Mouse (Mus musculus) forebrain, embryonic 15.5 days (tissue): ENCODE data around the gene Foxk1. TPM values are rescaled to one million over a fixed set of nuclear protein-coding genes. Genes with fewer than 3 reads are reported as not detected.

Experiments used
- ATAC-seq: fragments of 200-750 bp; cut with Nextera tagmentation; replicated peaks from 2 replicates; pipeline ENCODE4 v1.8.0; 2017; ENCODE audit warnings: mild to moderate bottlenecking, moderate TSS enrichment, moderate library complexity
- H3K27ac ChIP-seq: fragments of 300-500 bp; sonication (generic); replicated peaks from 2 replicates; pipeline ENCODE4 v1.5.1; 2015; ENCODE audit warnings: mild to moderate bottlenecking, inconsistent platforms
- H3K27me3 ChIP-seq: fragments of 300-500 bp; sonication (generic); 2 replicates; pipeline ENCODE4 v1.6.1; 2015; ENCODE audit warnings: inconsistent platforms
- H3K36me3 ChIP-seq: fragments of 300-500 bp; sonication (generic); 2 replicates; pipeline ENCODE4 v1.6.1; 2015; ENCODE audit warnings: mild to moderate bottlenecking, inconsistent platforms
- H3K4me1 ChIP-seq: fragments of 300-500 bp; sonication (generic); 2 replicates; pipeline ENCODE4 v1.6.1; 2015; ENCODE audit warnings: inconsistent platforms
- H3K4me2 ChIP-seq: fragments of 300-500 bp; sonication (generic); replicated peaks from 2 replicates; pipeline ENCODE4 v1.6.1; 2015; ENCODE audit warnings: mild to moderate bottlenecking, inconsistent platforms
- H3K4me3 ChIP-seq: fragments of 300-500 bp; sonication (generic); 2 replicates; pipeline ENCODE4 v1.5.1; 2015; ENCODE audit warnings: mild to moderate bottlenecking, inconsistent platforms
- H3K9ac ChIP-seq: fragments of 300-500 bp; sonication (generic); replicated peaks from 2 replicates; pipeline ENCODE4 v1.6.1; 2015; ENCODE audit warnings: mild to moderate bottlenecking, inconsistent platforms
- H3K9me3 ChIP-seq: fragments of 300-500 bp; sonication (generic); 2 replicates; pipeline ENCODE4 v1.6.1; 2016; ENCODE audit warnings: inconsistent platforms
- WGBS: fragments of 180-500 bp; shearing (Covaris S2); methylation state at CpG from one replicate; pipeline ENCODE4 v1.1.7; 2015; ENCODE audit warnings: mixed read lengths; 5-methylcytosine and 5-hydroxymethylcytosine counted together
- polyA plus RNA-seq: library from polyadenylated mRNA; unstranded; fragments of >200 nt; fragmentation: Nextera tagmentation; extraction: Ambion mirVana; gene quantifications from 2 replicates; pipeline ENCODE4 v1.2.1, GENCODE M21; 2015

The Foxk1 gene
- polyA plus RNA-seq, 1 experiment from 2014 or later = 3.9 TPM

DNA sequence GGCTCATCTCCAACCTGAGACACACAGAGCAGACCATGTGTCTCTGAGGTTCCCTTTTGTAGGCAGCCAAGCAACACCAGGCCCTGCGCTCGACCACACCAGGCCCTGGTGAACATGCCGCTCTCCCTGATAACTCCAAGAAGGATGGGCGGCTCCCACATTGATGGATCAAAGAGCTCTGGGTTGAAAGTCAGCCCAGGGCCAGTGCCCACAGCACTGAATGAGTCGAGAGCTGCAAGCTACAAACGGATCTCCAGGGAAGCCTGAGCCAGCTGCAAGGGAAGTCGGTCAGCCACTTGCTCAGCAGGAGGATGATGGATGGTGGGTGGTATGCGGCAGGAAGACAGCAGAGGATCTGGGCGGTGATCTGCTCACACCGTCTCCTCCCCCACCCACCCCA lies 56.0 kb downstream of the Foxk1 start:
- H3K27me3 ChIP-seq = no peaks in the 10 kb centered on the region
- H3K4me2 ChIP-seq = no peak overlapping the region
- H3K27ac ChIP-seq = no peak overlapping the region
- peaks cover 54% of the 10 kb centered on the region for H3K36me3 ChIP-seq
- 84% methylated on average over 10 of the region's 10 CpGs for WGBS
- H3K9me3 ChIP-seq = no peaks in the 10 kb centered on the region
- ATAC-seq = no peak
- no peak overlapping the region for H3K9ac ChIP-seq
- no peaks in the 10 kb centered on the region for H3K4me1 ChIP-seq
- H3K4me3 ChIP-seq = no peak overlapping the region

DNA sequence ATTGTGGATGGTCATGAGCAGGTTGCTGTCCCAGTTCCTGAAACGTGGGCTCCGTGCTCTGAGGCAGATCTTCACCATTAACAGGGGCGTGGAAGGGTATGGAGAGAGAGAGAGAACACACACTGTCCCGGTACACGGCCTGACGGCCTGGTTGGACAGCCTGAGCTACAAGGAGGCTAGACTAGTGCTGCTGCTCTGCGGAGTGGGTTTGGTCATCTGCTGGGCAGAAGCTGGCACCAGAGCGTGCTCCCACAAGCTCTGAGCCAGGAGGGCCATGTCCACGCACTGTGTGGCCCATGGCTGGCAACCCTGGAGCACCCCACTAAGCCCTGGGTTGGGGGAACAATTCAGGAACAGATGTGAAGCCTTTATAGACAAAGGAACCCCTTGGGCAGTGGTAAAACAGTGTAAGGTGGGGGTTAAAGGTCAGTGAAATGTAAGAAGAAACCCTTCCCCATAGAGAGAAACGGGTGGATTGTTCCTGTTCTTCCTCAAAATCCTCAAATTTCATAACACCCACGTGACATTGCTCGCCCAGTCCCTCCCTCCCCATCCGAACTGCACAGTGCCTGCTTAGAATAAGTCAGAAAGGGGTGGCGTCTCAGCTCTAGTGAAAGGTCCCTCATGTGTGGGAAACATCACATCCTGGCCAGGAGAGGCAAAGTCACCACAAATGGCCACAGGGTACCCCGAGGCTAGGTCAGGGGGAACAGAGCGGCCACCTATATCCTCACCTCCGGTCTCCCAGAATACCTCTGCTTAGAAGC lies 57.7 kb downstream of the Foxk1 start:
- Histone ChIP-seq H3K9ac (no peak overlapping the region), H3K4me2 (no peak overlapping the region), H3K4me1 (peaks cover 6% of the 10 kb centered on the region), H3K27me3 (no peaks in the 10 kb centered on the region), H3K27ac (no peak overlapping the region), H3K9me3 (no peaks in the 10 kb centered on the region), H3K4me3 (no peak overlapping the region), H3K36me3 (peaks cover 43% of the 10 kb centered on the region)
- 92% methylated on average over 17 of the region's 17 CpGs for WGBS
- no peak for ATAC-seq

DNA sequence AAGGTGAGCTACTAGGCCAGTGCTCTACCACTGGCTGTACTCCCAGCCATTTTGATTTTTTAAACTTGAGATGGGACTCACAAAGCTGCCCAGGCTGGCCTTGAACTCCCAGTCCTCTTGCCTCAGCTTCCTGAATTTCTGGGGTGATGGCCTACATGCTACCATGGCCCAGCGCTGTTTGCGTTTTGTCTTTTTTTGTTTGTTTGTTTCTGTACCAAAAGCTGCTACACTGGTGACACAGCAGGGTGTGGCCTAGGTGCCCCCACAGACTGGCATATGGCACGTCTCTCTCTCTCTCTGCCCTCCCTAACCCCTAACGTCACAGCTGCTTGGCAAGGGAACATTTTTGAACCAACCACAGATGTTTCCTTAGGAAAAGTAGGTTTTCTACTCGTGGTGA lies 58.5 kb downstream of the Foxk1 start:
- WGBS = 80% methylated on average over 5 of the region's 5 CpGs
- Histone ChIP-seq H3K27me3 (no peaks in the 10 kb centered on the region), H3K36me3 (peaks cover 35% of the 10 kb centered on the region), H3K9me3 (no peaks in the 10 kb centered on the region), H3K4me3 (no peak overlapping the region), H3K27ac (no peak overlapping the region), H3K4me2 (no peak overlapping the region), H3K9ac (no peak overlapping the region), H3K4me1 (peaks cover 13% of the 10 kb centered on the region)
- no peak for ATAC-seq

DNA sequence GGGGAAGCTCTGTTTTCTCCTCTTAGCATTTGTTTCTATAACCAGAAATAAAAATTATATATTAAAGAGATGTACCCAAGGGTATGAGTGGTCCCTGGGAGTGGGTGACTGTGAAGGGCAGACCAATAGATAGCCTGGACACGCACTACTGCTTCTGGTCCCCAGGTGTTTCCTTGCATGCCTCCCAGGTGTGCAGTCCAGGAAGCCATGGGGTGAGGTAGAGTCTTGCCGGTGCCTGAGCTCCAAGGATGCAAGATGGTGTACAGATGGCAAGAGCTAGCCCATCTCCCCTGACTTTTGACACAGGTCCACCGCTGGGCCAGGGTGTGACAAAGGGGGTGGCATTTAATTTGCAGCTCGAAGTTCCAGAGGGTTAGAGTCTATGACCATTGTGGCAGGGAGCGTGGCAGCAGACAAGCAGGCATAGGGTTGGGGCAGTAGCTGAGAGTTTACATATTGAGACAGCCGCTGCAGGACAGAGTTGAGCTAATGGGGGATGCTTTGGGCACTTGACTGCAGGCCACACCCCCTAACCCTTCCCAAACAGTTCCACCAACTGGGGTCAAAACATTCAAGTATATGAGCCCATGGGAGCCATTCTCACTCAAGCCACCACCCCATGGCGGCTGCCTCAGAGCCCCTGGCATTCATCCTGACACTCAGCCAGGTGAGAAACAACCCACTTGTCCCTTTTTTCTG lies 60.8 kb downstream of the Foxk1 start:
- no peak overlapping the region for H3K9ac ChIP-seq
- no peak overlapping the region for H3K4me3 ChIP-seq
- 97% methylated on average over 7 of the region's 7 CpGs for WGBS
- no peaks in the 10 kb centered on the region for H3K27me3 ChIP-seq
- no peak overlapping the region for H3K4me2 ChIP-seq
- H3K36me3 ChIP-seq = peaks cover 17% of the 10 kb centered on the region
- peaks cover 17% of the 10 kb centered on the region for H3K4me1 ChIP-seq
- H3K9me3 ChIP-seq = no peaks in the 10 kb centered on the region
- H3K27ac ChIP-seq = no peak overlapping the region
- ATAC-seq = no peak

DNA sequence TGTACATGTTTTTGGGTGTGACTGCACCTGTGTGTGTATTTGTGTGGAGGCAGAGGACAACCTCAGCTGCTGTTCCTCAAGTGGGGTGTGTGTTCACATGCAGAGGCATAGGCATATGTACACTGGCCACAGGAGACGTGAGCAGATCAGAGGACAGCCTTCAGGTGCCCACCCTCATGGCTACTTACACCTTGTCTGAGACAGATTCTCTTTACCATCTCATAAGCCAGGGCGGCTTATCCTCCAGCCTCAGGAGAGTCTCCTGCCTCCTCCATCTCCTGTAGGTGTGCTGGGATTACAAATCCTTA lies 61.3 kb downstream of the Foxk1 start:
- H3K4me1 ChIP-seq = peaks cover 17% of the 10 kb centered on the region
- H3K27me3 ChIP-seq = no peaks in the 10 kb centered on the region
- WGBS = 95% methylated on average over 2 of the region's 2 CpGs
- peaks cover 13% of the 10 kb centered on the region; the same call in 1 of the 2 replicates for H3K36me3 ChIP-seq
- no peak overlapping the region for H3K4me3 ChIP-seq
- H3K9me3 ChIP-seq = no peaks in the 10 kb centered on the region
- H3K9ac ChIP-seq = no peak overlapping the region
- H3K4me2 ChIP-seq = no peak overlapping the region
- no peak for ATAC-seq
- peak overlapping the region; percentile 92; the same call in 1 of the 2 replicates for H3K27ac ChIP-seq

DNA sequence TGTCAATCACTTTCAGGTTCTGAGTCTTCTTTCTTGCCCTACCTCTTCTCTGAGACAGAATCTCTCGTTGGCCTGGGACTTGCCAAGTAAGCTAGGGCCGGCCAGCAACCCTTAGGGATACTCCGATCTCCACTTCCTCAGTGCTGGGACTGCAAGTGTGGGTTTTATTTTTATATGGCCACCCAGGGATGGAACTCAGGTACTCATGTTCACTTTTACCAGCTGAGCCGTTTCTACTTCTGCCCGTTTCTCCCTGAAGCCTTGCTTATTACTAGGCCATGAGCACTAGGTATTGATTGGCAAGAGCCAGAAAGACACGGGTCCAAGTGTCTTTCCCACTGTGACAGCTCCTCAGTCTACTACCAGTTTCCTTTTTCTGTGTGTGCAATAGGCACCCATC lies 61.7 kb downstream of the Foxk1 start:
- whole genome bisulfite sequencing = 85% methylated on average over 6 of the region's 6 CpGs
- ATAC-seq = no peak; the same call in 1 of the 2 replicates
- Histone ChIP-seq H3K9ac (peak overlapping the region; percentile 51; the same call in 1 of the 2 replicates), H3K27ac (peak overlapping the region; percentile 92), H3K36me3 (peaks cover 10% of the 10 kb centered on the region; the same call in 1 of the 2 replicates), H3K27me3 (no peaks in the 10 kb centered on the region), H3K9me3 (no peaks in the 10 kb centered on the region), H3K4me2 (peak overlapping the region; percentile 63), H3K4me1 (peaks cover 17% of the 10 kb centered on the region), H3K4me3 (peak overlapping the region; percentile 61)

DNA sequence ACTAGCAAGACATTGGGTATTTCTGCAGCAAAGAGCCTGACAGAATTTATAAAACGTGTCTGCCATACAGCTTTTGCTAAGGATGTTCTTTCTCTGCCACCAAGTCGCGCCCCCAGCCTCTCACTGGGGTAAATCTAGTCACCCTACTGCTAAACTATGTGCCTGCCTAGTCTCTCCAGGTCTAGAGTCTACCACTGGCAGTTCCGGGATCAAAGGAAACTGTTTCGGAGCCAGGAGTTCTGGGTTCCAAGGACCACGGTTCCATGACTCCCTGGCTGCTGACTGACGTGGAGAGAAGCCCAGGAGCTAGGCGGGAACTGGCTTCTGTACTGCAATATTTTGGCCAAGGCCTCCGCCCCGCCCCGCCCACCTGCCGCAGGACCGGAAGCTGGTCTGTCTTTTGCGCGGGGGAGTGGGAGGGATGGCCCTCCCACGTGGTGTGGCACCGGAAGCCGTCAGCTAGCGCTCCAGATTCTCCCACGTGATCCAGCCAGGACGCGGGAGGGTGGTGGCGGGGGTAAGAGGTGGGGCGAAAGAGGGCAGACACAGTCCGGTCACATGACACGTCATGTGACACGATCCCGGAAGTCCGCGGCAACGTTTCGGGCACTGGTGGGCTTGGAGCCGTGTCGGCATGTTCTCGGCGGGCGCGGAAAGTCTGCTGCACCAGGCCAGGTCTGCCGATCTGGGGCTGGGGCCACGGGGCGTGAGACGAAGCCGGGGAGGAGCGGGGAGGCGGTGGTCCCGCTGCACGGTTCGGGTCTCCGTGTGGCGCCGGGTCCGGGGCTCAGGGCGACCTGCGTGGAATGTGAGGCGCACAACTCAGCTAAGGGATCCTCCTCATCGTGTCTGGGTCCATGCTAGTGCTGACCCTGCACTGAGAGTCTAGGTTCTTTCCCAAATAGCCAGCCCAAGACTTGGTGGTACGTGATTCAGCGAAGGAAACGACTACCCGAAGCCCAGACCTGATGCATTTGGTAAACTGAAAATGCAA lies 62.5 kb downstream of the Foxk1 start, which contains the start of gene Ap5z1:
Ap5z1 (plus strand) TSS at position 484 of the 994 bp plus-strand sequence.
- H3K27ac ChIP-seq = peak within 1 kb of the TSS; percentile 92
- no peaks in the 10 kb centered on the region for H3K27me3 ChIP-seq
- H3K4me1 ChIP-seq = peaks cover 17% of the 10 kb centered on the region
- 1% methylated on average over 60 of the region's 60 CpGs for WGBS
- H3K4me3 ChIP-seq = peak within 1 kb of the TSS; percentile 61
- peak within 1 kb of the TSS; percentile 63 for H3K4me2 ChIP-seq
- peak; percentile 89 for ATAC-seq
- H3K9ac ChIP-seq = peak within 1 kb of the TSS; percentile 55
- H3K36me3 ChIP-seq = peaks cover 9% of the 10 kb centered on the region; the same call in 1 of the 2 replicates
- H3K9me3 ChIP-seq = no peaks in the 10 kb centered on the region

DNA sequence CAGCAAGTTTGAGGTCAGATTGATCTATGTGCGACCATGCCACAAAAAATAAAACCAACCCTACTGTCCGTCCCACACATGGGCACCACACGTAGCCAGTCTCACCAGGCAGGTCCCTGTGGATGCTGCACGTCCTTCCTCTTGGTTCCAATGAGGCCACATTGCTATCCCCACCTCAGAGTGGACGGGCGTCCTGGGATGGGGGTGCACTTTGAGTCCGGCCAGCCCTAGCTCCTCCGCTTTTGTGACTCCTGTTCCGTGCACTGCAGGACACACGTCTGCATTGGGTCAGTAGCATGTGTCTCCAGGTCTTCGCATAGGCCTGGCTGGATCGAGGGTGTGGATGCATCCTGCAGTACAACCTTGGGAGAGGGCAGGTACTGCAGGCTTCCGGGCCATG lies 67.1 kb downstream of the Foxk1 start:
- Histone ChIP-seq H3K9me3 (no peaks in the 10 kb centered on the region), H3K27me3 (no peaks in the 10 kb centered on the region), H3K4me1 (peaks cover 12% of the 10 kb centered on the region), H3K36me3 (peaks cover 29% of the 10 kb centered on the region; the same call in 1 of the 2 replicates), H3K9ac (no peak overlapping the region), H3K4me2 (no peak overlapping the region), H3K4me3 (no peak overlapping the region), H3K27ac (no peak overlapping the region)
- no peak for ATAC-seq
- WGBS = 91% methylated on average over 13 of the region's 13 CpGs

DNA sequence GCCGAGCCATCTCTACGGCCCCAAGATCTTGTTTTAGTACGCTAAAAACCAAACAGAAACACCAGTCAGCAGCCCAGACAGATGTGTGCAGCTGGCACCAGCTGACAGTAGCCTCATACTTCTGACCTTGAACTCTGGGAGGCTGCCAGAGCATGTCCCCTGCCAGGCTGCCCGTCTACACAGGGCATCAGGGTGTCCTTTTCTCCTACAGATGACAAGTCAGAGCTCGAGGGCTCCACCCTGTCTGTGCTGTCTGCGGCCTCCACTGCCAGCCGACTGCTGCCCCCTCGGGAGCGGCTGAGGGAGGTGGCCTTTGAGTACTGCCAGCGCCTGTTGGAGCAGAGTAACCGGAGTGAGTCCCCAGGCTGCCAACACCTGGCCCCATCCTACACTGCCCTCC lies 68.5 kb downstream of the Foxk1 start:
- Histone ChIP-seq H3K4me3 (no peak overlapping the region), H3K27me3 (no peaks in the 10 kb centered on the region), H3K27ac (no peak overlapping the region), H3K4me1 (peaks cover 5% of the 10 kb centered on the region), H3K36me3 (peaks cover 29% of the 10 kb centered on the region; the same call in 1 of the 2 replicates), H3K9ac (no peak overlapping the region), H3K9me3 (no peaks in the 10 kb centered on the region), H3K4me2 (no peak overlapping the region)
- WGBS = 94% methylated on average over 11 of the region's 11 CpGs
- ATAC-seq = no peak

DNA sequence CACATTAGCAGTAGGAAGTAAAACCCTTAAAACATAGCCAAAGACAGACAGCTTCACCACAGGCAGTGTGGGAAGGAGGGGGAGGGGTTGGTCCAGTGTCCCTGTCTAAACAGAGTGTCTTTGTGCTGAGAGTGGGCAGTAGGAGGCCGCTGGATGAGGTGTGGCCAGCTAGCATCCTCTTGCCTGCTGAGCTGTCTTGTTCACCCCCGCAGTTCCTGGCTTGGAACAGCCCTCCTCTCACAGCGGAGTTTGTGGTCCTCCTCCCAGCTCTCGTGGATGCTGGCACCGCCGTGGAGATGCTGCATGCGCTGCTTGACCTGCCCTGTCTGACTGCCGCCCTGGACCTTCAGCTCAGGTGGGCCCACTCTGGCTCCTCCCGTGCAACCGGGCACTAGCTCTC lies 72.4 kb downstream of the Foxk1 start:
- 62% methylated on average over 10 of the region's 10 CpGs for WGBS

DNA sequence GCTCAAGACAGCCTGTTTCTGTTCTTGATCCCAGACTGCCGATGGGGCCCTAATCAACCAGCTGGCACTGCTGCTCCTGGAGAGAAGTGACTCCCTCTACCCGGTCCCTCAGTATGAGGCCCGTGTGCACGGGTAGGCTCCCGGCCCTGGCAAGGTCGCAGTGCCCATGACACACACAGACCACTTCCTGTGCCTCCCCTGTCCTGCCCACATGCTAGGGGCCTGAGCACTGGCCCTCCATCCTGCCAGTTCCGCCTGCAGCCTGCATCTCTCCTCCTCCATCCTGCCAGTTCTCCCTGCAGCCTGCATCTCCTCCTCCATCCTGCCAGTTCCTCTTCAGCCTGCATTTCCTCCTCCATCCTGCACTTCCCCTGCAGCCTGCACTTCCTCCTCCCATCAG lies 74.4 kb downstream of the Foxk1 start:
- no peak overlapping the region for H3K9ac ChIP-seq
- no peak overlapping the region for H3K4me3 ChIP-seq
- no peak for ATAC-seq
- no peaks in the 10 kb centered on the region for H3K27me3 ChIP-seq
- H3K27ac ChIP-seq = no peak overlapping the region
- peaks cover 8% of the 10 kb centered on the region for H3K4me1 ChIP-seq
- no peak overlapping the region for H3K4me2 ChIP-seq
- no peaks in the 10 kb centered on the region for H3K9me3 ChIP-seq
- 0 out of 2 replicates have a peak, but pooled peaks cover 8% of the 10 kb centered on the region for H3K36me3 ChIP-seq
- 83% methylated on average over 7 of the region's 7 CpGs for WGBS

More for the DNA sequence above, 72.4 kb downstream of the Foxk1 start:
- Histone ChIP-seq H3K9ac (no peak overlapping the region), H3K36me3 (peaks cover 22% of the 10 kb centered on the region; the same call in 1 of the 2 replicates), H3K4me1 (no peaks in the 10 kb centered on the region), H3K27ac (no peak overlapping the region), H3K9me3 (no peaks in the 10 kb centered on the region), H3K4me3 (no peak overlapping the region), H3K4me2 (no peak overlapping the region), H3K27me3 (no peaks in the 10 kb centered on the region)
- ATAC-seq = no peak
